Comparison of ENCODE assay signal across 10 mouse cellular contexts in the genomic region with DNA sequence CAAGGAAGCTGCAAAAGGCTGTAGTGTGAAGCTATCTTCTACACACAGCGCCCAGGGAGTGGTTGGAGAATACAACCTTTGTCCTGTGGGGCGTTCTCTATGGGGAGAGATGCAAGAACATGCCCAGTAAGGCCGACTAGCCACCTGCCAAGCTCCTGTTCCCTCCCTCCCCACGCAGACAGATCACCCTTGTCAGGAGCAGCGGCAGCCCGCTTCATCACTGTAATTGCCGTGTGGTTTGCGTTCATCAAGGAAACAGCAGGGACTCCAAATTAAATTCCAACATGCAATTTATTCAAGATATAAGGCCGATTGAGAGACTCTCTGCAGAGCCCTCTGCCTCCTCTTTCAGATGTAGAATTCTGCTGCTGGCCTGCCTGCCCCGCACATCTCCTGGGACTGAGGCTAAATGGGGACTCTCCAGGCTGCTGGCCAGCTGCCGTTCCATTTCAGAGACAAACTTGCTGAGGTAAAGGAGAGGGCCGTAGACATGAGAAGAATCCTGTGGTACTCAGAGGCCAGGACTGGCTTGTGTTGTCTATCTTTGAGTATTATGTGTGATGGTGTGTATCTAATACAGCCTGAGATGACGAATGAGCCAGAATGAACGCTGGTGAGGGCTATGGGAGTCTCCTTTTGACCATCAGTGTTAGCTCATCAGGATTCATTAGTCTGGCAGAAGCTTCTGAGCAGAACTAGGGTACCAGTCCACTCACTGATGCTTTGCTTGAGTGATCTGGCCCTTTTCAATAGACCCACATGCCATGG. TPM values are rescaled to one million over a fixed set of nuclear protein-coding genes. Genes with fewer than 3 reads are reported as not detected.
DNase-seq lines count a peak whose midpoint lies in the region; ATAC-seq lines count a peak whose summit lies in the region.
"Had no signal": no experiment of that assay in that cellular context is flagged by ENCODE, and none has a peak within 500 bp of the region (broad histone marks: within the 10 kb centered on the region; RNA-seq: fewer than 3 reads in every experiment).

No protein-coding gene starts in this region.

- no peaks in the 10 kb centered on the region for H3K9me3 ChIP-seq in forebrain, embryonic 13.5 days (replicated peaks)
- no peaks in the 10 kb centered on the region for H3K9me3 ChIP-seq in forebrain, embryonic 15.5 days
- H3K9me3 ChIP-seq in midbrain, embryonic 11.5 days (ENCODE audit: control insufficient read depth, low read length): no peaks in the 10 kb centered on the region
- H3K9me3 ChIP-seq in midbrain, embryonic 10.5 days (replicated peaks): no peaks in the 10 kb centered on the region
- H3K9me3 ChIP-seq in intestine, embryonic 16.5 days (ENCODE audit: control insufficient read depth, low read length): no peaks in the 10 kb centered on the region

- H3K27ac ChIP-seq in forebrain, embryonic 13.5 days: peak overlapping the region; percentile 42; the same call in 1 of the 2 replicates
- no peak overlapping the region for H3K27ac ChIP-seq in forebrain, embryonic 15.5 days (replicated peaks)
- H3K27ac ChIP-seq in midbrain, embryonic 11.5 days (ENCODE audit: low read depth, low read length): no peak overlapping the region
- H3K27ac ChIP-seq in midbrain, embryonic 10.5 days (replicated peaks): no peak overlapping the region
- H3K27ac ChIP-seq in intestine, embryonic 16.5 days (ENCODE audit: low read length): peak overlapping the region; percentile 38; the same call in 1 of the 2 replicates

- H3K36me3 ChIP-seq in forebrain, embryonic 13.5 days (ENCODE audit: poor library complexity, severe bottlenecking): no peaks in the 10 kb centered on the region
- no peaks in the 10 kb centered on the region for H3K36me3 ChIP-seq in forebrain, embryonic 15.5 days
- no peaks in the 10 kb centered on the region for H3K36me3 ChIP-seq in midbrain, embryonic 11.5 days (ENCODE audit: control insufficient read depth, insufficient read depth, low read length)
- H3K36me3 ChIP-seq in midbrain, embryonic 10.5 days: no peaks in the 10 kb centered on the region
- H3K36me3 ChIP-seq in intestine, embryonic 16.5 days (ENCODE audit: control insufficient read depth, insufficient read depth, low read length): no peaks in the 10 kb centered on the region

- 70% methylated on average over 14 of the region's 14 CpGs for WGBS in forebrain, embryonic 13.5 days
- WGBS in forebrain, embryonic 15.5 days: 52% methylated on average over 14 of the region's 14 CpGs
- WGBS in midbrain, embryonic 11.5 days: 91% methylated on average over 14 of the region's 14 CpGs
- 85% methylated on average over 14 of the region's 14 CpGs for WGBS in midbrain, embryonic 10.5 days
- 64% methylated on average over 14 of the region's 14 CpGs for WGBS in intestine, embryonic 16.5 days

- DNase-seq in midbrain, embryonic 11.5 days (ENCODE audit: low spot score, missing footprints): peak; percentile 73
- no peak for DNase-seq in midbrain, embryonic 10.5 days (ENCODE audit: low spot score)
- DNase-seq in lung, postnatal 14 days: no peak
- DNase-seq in left cerebral cortex, adult 8-10 months (ENCODE audit: low spot score in 2 of 2): no peak
- no peak for DNase-seq in lung, postnatal 10 days
- DNase-seq: gastrocnemius, postnatal 10 days had no signal

- H3K9ac ChIP-seq in forebrain, embryonic 13.5 days: no peak overlapping the region
- H3K9ac ChIP-seq in forebrain, embryonic 15.5 days (replicated peaks): no peak overlapping the region
- H3K9ac ChIP-seq in midbrain, embryonic 11.5 days (ENCODE audit: low read length): no peak overlapping the region
- H3K9ac ChIP-seq in intestine, embryonic 16.5 days (ENCODE audit: low read depth, low read length): no peak overlapping the region

- H3K27me3 ChIP-seq in forebrain, embryonic 13.5 days: no peaks in the 10 kb centered on the region
- H3K27me3 ChIP-seq in forebrain, embryonic 15.5 days: no peaks in the 10 kb centered on the region
- no peaks in the 10 kb centered on the region for H3K27me3 ChIP-seq in midbrain, embryonic 11.5 days (ENCODE audit: control insufficient read depth, insufficient read depth, low read length)
- H3K27me3 ChIP-seq in midbrain, embryonic 10.5 days (ENCODE audit: low read depth, poor library complexity, severe bottlenecking): no peaks in the 10 kb centered on the region
- no peaks in the 10 kb centered on the region for H3K27me3 ChIP-seq in intestine, embryonic 16.5 days (replicated peaks; ENCODE audit: control insufficient read depth, insufficient read depth, low read length)

- peak; percentile 48; the same call in 1 of the 2 replicates for ATAC-seq in forebrain, embryonic 13.5 days
- no peak; the same call in 1 of the 2 replicates for ATAC-seq in forebrain, embryonic 15.5 days (replicated peaks)
- ATAC-seq in midbrain, embryonic 11.5 days (ENCODE audit: low FRiP score): no peak
- peak; percentile 94 for ATAC-seq in intestine, embryonic 16.5 days

- no peak overlapping the region for H3K4me3 ChIP-seq in forebrain, embryonic 13.5 days
- H3K4me3 ChIP-seq in forebrain, embryonic 15.5 days: no peak overlapping the region
- H3K4me3 ChIP-seq in midbrain, embryonic 11.5 days (ENCODE audit: low read depth, low read length): no peak overlapping the region
- no peak overlapping the region for H3K4me3 ChIP-seq in midbrain, embryonic 10.5 days
- H3K4me3 ChIP-seq in intestine, embryonic 16.5 days (ENCODE audit: low read length): no peak overlapping the region
- H3K4me3 ChIP-seq: myocyte had no signal

- H3K4me2 ChIP-seq in forebrain, embryonic 13.5 days: no peak overlapping the region
- no peak overlapping the region for H3K4me2 ChIP-seq in forebrain, embryonic 15.5 days (replicated peaks)
- no peak overlapping the region for H3K4me2 ChIP-seq in midbrain, embryonic 11.5 days
- H3K4me2 ChIP-seq in intestine, embryonic 16.5 days (ENCODE audit: low read depth, low read length): peak overlapping the region; percentile 7; the same call in 1 of the 2 replicates

- H3K4me1 ChIP-seq in forebrain, embryonic 13.5 days: peaks cover 10% of the 10 kb centered on the region; the same call in 1 of the 2 replicates
- H3K4me1 ChIP-seq in forebrain, embryonic 15.5 days: peaks cover 5% of the 10 kb centered on the region
- H3K4me1 ChIP-seq in midbrain, embryonic 11.5 days (ENCODE audit: control insufficient read depth, insufficient read depth, low read length): no peaks in the 10 kb centered on the region
- H3K4me1 ChIP-seq in midbrain, embryonic 10.5 days: no peaks in the 10 kb centered on the region
- H3K4me1 ChIP-seq in intestine, embryonic 16.5 days (ENCODE audit: control insufficient read depth, insufficient read depth, low read length): peaks cover 2% of the 10 kb centered on the region

RNA-seq across cellular contexts. Expression of gene Commd9, which starts 46.3 kb away (rescaled TPM):
- 86.8 and 91.1 TPM in 2 replicates for polyA plus RNA-seq in forebrain, embryonic 13.5 days (2015; fragmentation: Nextera tagmentation; extraction: Ambion mirVana)
- 97.6 and 106 TPM in 2 replicates for polyA plus RNA-seq in forebrain, embryonic 15.5 days (2015; fragmentation: Nextera tagmentation; extraction: Ambion mirVana)
- 69.8 and 75.0 TPM in 2 replicates for polyA plus RNA-seq in midbrain, embryonic 11.5 days (2014; fragmentation: Nextera tagmentation; extraction: Ambion mirVana)
- polyA plus RNA-seq in midbrain, embryonic 10.5 days (2016; fragmentation: Nextera tagmentation; extraction: Ambion mirVana): 66.7 and 71.8 TPM in 2 replicates
- polyA plus RNA-seq in intestine, embryonic 16.5 days (2015; fragmentation: Nextera tagmentation; extraction: Ambion mirVana): 79.1 and 82.8 TPM in 2 replicates
- total RNA-seq in left cerebral cortex, adult 8-10 months (2022): 10 to 100 TPM; 37.2 to 45.9 (median 40.3) TPM

RNA-seq across cellular contexts. Expression of gene Prr5l, which starts 49.5 kb away (rescaled TPM):
- polyA plus RNA-seq in forebrain, embryonic 13.5 days (2015; fragmentation: Nextera tagmentation; extraction: Ambion mirVana): 8.7 and 11.6 TPM in 2 replicates
- polyA plus RNA-seq in forebrain, embryonic 15.5 days (2015; fragmentation: Nextera tagmentation; extraction: Ambion mirVana): 4.9 and 6.8 TPM in 2 replicates
- 12.6 and 15.5 TPM in 2 replicates for polyA plus RNA-seq in midbrain, embryonic 11.5 days (2014; fragmentation: Nextera tagmentation; extraction: Ambion mirVana)
- polyA plus RNA-seq in midbrain, embryonic 10.5 days (2016; fragmentation: Nextera tagmentation; extraction: Ambion mirVana): 22.7 and 25.2 TPM in 2 replicates
- 23.9 and 31.0 TPM in 2 replicates for polyA plus RNA-seq in intestine, embryonic 16.5 days (2015; fragmentation: Nextera tagmentation; extraction: Ambion mirVana)
- total RNA-seq in left cerebral cortex, adult 8-10 months (2022): 10 to 100 TPM; 13.1 to 18.4 (median 13.6) TPM

Comparison
In these comparisons a context has a peak if more than half of its experiments do, and no peak if none do; other contexts are left out.
1. ATAC-seq: peak in forebrain, embryonic 13.5 days (single experiment) and intestine, embryonic 16.5 days (single experiment); none in forebrain, embryonic 15.5 days (single experiment) and midbrain, embryonic 11.5 days (single experiment).
2. H3K27ac ChIP-seq: peak in forebrain, embryonic 13.5 days (single experiment) and intestine, embryonic 16.5 days (single experiment); none in forebrain, embryonic 15.5 days (single experiment), midbrain, embryonic 11.5 days (single experiment) and midbrain, embryonic 10.5 days (single experiment).